Mouse (Mus musculus): ENCODE measurements around the gene Ccr2. TPM values are rescaled to one million over a fixed set of nuclear protein-coding genes. Genes with fewer than 3 reads are reported as not detected.

Gene Ccr2
- 9.8 and 13.6 TPM in 2 replicates for polyA plus RNA-seq (2015; fragmentation: Nextera tagmentation; extraction: Ambion mirVana)

GRCm38 (mm10) chr9:124101723-124102122, at the start of gene Ccr2:
Ccr2 (plus strand) TSS chr9:124101950.

DNA sequence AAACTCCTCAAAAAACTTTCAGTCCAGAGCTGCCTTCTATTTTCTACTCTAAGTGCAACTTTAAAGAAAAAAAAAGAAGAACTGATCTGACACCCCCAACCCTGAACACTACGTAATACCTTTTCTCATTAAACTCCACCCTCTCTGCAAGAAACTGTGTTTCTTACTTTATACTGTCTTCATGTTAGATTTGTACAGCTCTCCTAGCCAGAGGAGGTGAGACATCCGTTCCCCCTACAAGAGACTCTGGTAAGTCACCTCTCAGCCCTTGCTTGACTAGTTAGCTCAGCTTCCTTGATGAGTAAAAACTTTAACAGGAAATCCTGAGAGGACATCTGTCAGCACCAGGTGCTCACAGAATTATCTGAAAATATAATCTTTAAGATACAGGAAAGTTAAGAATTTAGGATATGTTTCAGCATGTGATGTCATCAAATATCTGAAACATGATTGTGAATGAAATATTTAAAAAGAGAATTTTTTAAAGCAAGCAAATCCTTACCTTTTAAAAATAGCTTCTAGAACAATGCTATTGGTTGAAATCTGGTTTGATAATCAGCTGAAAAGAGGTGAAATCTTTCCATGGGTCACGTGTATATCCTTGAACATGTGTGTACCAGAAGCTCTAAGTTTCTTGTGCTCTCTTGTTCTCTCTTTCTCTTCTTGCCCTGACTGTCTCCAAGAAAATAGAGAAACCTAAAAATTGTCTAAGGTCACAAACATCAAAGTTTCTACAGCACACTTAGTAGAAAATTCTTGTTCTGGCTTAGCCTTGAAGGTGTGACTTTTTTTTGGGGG, 19.8 kb downstream of the Ccr2 start, which contains the start of gene Ccr5:
TSS of gene Ccr5 (plus strand) at position 157 of the 798 bp plus-strand sequence.

Other genes starting within 250 kb of the Ccr2 start
- 0.12 and 0.16 TPM in 2 replicates for gene Xcr1, start 239.9 kb upstream of the Ccr2 start, polyA plus RNA-seq (2015; fragmentation: Nextera tagmentation; extraction: Ambion mirVana)
- 14.5 and 18.3 TPM in 2 replicates for gene Ccr1, start 133.3 kb upstream of the Ccr2 start, polyA plus RNA-seq (2015; fragmentation: Nextera tagmentation; extraction: Ambion mirVana)
- gene Ccr1l1, start 123.5 kb upstream of the Ccr2 start, polyA plus RNA-seq (2015; fragmentation: Nextera tagmentation; extraction: Ambion mirVana), result not detected in 2 replicates
- 0.32 and 0.55 TPM in 2 replicates for gene Ccr3, start 80.0 kb upstream of the Ccr2 start, polyA plus RNA-seq (2015; fragmentation: Nextera tagmentation; extraction: Ambion mirVana)
- 1.6 and 1.7 TPM in 2 replicates for gene Ccr5, start 19.6 kb downstream of the Ccr2 start, polyA plus RNA-seq (2015; fragmentation: Nextera tagmentation; extraction: Ambion mirVana)
- 6.9 and 7.3 TPM in 2 replicates for gene 2010315B03Rik, start 210.7 kb downstream of the Ccr2 start, polyA plus RNA-seq (2015; fragmentation: Nextera tagmentation; extraction: Ambion mirVana)